Mouse (Mus musculus): ENCODE results near the gene Nus1. TPM values are rescaled to one million over a fixed set of nuclear protein-coding genes. Genes with fewer than 3 reads are reported as not detected.

Gene Nus1
- 7.3 and 8.3 TPM in 2 replicates for polyA plus RNA-seq (2012; rRNA removed)

DNA sequence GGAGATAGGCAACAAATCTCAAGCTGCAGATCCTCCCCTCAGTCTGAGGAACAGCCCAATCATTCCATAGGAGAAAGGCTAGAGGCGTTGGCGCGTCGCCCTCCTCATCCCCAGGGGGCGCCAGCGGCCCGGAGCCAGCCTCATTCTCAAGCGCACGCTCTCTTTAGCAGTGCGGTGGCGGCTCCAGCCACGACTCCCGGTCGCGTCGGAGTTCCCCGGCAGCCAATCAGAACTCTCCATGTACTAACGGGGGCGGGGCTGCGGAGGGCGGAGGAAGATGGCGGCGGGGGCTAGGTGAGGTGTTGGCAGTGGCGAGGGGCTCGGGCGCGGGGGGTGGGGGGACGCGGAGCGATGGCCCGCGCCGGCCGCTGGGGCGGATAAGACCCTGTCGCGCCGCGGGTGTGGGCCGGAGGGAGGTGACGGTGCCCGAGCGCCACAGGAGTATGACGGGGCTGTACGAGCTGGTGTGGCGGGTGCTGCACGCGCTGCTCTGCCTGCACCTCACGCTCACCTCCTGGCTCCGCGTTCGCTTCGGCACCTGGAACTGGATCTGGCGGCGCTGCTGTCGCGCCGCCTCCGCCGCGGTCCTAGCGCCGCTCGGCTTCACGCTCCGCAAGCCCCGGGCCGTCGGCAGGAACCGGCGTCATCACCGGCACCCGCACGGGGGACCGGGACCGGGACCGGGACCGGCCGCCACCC is at the start of gene Nus1:
Nus1 (plus strand) TSS at position 249 of the 699 bp plus-strand sequence.
- Histone ChIP-seq H3K27me3 (ENCODE audit: control insufficient read depth, insufficient read depth, low read length) (no peaks in the 10 kb centered on the region), H3K4me3 (ENCODE audit: control insufficient read depth, low read depth, low read length) (peak within 1 kb of the TSS; percentile 97), H3K27ac (ENCODE audit: control insufficient read depth, insufficient read depth, low read depth, low read length) (peak within 1 kb of the TSS; percentile 91), H3K36me3 (ENCODE audit: control insufficient read depth, insufficient read depth, low read length) (no peaks in the 10 kb centered on the region), H3K4me1 (ENCODE audit: control insufficient read depth, insufficient read depth, low read length) (peaks cover 7% of the 10 kb centered on the region; the same call in 1 of the 2 replicates)
- TF ChIP-seq POLR2A (IDR thresholded peaks at IDR 0.05; ENCODE audit: control insufficient read depth, low read depth, low read length) (peak; percentile 69), CTCF (IDR thresholded peaks at IDR 0.05; ENCODE audit: control insufficient read depth, insufficient read depth, insufficient replicate concordance, low read depth, low read length) (peak; percentile 92; the same call in 1 of the 2 replicates)

- no peak overlapping the region for H3K27ac ChIP-seq (ENCODE audit: control insufficient read depth, insufficient read depth, low read depth, low read length)
- no peaks in the 10 kb centered on the region for H3K27me3 ChIP-seq (ENCODE audit: control insufficient read depth, insufficient read depth, low read length)
- no peaks in the 10 kb centered on the region for H3K36me3 ChIP-seq (ENCODE audit: control insufficient read depth, insufficient read depth, low read length)
- H3K4me3 ChIP-seq (ENCODE audit: control insufficient read depth, low read depth, low read length): no peak overlapping the region
- TF ChIP-seq POLR2A (IDR thresholded peaks at IDR 0.05; ENCODE audit: control insufficient read depth, low read depth, low read length): no peak
- no peak for TF ChIP-seq CTCF (IDR thresholded peaks at IDR 0.05; ENCODE audit: control insufficient read depth, insufficient read depth, insufficient replicate concordance, low read depth, low read length)
- H3K4me1 ChIP-seq (ENCODE audit: control insufficient read depth, insufficient read depth, low read length): no peaks in the 10 kb centered on the region
Observed at GRCm38 (mm10) chr10:52368376-52368775, 49.0 kb upstream of the Nus1 start.

DNA sequence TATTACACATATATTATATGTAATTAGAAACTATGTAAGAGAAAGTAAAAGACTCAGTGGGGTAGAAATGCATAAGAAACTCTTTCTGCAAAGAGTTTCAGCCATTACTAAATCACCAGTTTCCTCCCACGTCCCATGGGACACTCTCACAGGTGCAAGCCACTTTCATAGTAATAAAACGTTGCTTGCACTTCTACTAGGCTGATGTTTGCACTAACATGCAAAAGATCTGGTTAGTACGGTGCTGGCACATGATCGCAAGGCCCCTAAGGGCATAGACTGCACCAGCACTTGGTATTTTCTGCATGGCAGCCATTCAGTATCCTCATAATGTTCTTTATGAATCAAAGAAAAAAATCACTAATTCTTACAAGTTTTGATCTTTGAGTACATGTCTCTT is 43.5 kb upstream of the Nus1 start:
- TF ChIP-seq CTCF (IDR thresholded peaks at IDR 0.05; ENCODE audit: control insufficient read depth, insufficient read depth, insufficient replicate concordance, low read depth, low read length) (no peak), POLR2A (IDR thresholded peaks at IDR 0.05; ENCODE audit: control insufficient read depth, low read depth, low read length) (no peak)
- H3K27me3 ChIP-seq (ENCODE audit: control insufficient read depth, insufficient read depth, low read length): no peaks in the 10 kb centered on the region
- no peak overlapping the region for H3K4me3 ChIP-seq (ENCODE audit: control insufficient read depth, low read depth, low read length)
- H3K36me3 ChIP-seq (ENCODE audit: control insufficient read depth, insufficient read depth, low read length): no peaks in the 10 kb centered on the region
- H3K27ac ChIP-seq (ENCODE audit: control insufficient read depth, insufficient read depth, low read depth, low read length): no peak overlapping the region
- H3K4me1 ChIP-seq (ENCODE audit: control insufficient read depth, insufficient read depth, low read length): no peaks in the 10 kb centered on the region

- no peaks in the 10 kb centered on the region for H3K4me1 ChIP-seq (ENCODE audit: control insufficient read depth, insufficient read depth, low read length)
- no peak overlapping the region for H3K4me3 ChIP-seq (ENCODE audit: control insufficient read depth, low read depth, low read length)
- no peak for TF ChIP-seq CTCF (IDR thresholded peaks at IDR 0.05; ENCODE audit: control insufficient read depth, insufficient read depth, insufficient replicate concordance, low read depth, low read length)
- TF ChIP-seq POLR2A (IDR thresholded peaks at IDR 0.05; ENCODE audit: control insufficient read depth, low read depth, low read length): no peak
- no peak overlapping the region for H3K27ac ChIP-seq (ENCODE audit: control insufficient read depth, insufficient read depth, low read depth, low read length)
- no peaks in the 10 kb centered on the region for H3K27me3 ChIP-seq (ENCODE audit: control insufficient read depth, insufficient read depth, low read length)
- H3K36me3 ChIP-seq (ENCODE audit: control insufficient read depth, insufficient read depth, low read length): no peaks in the 10 kb centered on the region
Observed at GRCm38 (mm10) chr10:52374651-52375050, 42.7 kb upstream of the Nus1 start.

- H3K4me1 ChIP-seq (ENCODE audit: control insufficient read depth, insufficient read depth, low read length): 0 out of 2 replicates have a peak, but pooled peaks cover 1% of the 10 kb centered on the region
- no peak overlapping the region for H3K4me3 ChIP-seq (ENCODE audit: control insufficient read depth, low read depth, low read length)
- H3K27me3 ChIP-seq (ENCODE audit: control insufficient read depth, insufficient read depth, low read length): no peaks in the 10 kb centered on the region
- no peak overlapping the region for H3K27ac ChIP-seq (ENCODE audit: control insufficient read depth, insufficient read depth, low read depth, low read length)
- no peaks in the 10 kb centered on the region for H3K36me3 ChIP-seq (ENCODE audit: control insufficient read depth, insufficient read depth, low read length)
- TF ChIP-seq CTCF (IDR thresholded peaks at IDR 0.05; ENCODE audit: control insufficient read depth, insufficient read depth, insufficient replicate concordance, low read depth, low read length): no peak
- TF ChIP-seq POLR2A (IDR thresholded peaks at IDR 0.05; ENCODE audit: control insufficient read depth, low read depth, low read length): no peak
Observed at GRCm38 (mm10) chr10:52376422-52376821, 40.9 kb upstream of the Nus1 start.

- Histone ChIP-seq H3K36me3 (ENCODE audit: control insufficient read depth, insufficient read depth, low read length) (no peaks in the 10 kb centered on the region), H3K4me1 (ENCODE audit: control insufficient read depth, insufficient read depth, low read length) (peaks cover 2% of the 10 kb centered on the region; the same call in 1 of the 2 replicates), H3K27me3 (ENCODE audit: control insufficient read depth, insufficient read depth, low read length) (no peaks in the 10 kb centered on the region), H3K27ac (ENCODE audit: control insufficient read depth, insufficient read depth, low read depth, low read length) (no peak overlapping the region), H3K4me3 (ENCODE audit: control insufficient read depth, low read depth, low read length) (no peak overlapping the region)
- TF ChIP-seq CTCF (IDR thresholded peaks at IDR 0.05; ENCODE audit: control insufficient read depth, insufficient read depth, insufficient replicate concordance, low read depth, low read length) (no peak), POLR2A (IDR thresholded peaks at IDR 0.05; ENCODE audit: control insufficient read depth, low read depth, low read length) (no peak)
Observed at GRCm38 (mm10) chr10:52377813-52378212, 39.5 kb upstream of the Nus1 start.

DNA sequence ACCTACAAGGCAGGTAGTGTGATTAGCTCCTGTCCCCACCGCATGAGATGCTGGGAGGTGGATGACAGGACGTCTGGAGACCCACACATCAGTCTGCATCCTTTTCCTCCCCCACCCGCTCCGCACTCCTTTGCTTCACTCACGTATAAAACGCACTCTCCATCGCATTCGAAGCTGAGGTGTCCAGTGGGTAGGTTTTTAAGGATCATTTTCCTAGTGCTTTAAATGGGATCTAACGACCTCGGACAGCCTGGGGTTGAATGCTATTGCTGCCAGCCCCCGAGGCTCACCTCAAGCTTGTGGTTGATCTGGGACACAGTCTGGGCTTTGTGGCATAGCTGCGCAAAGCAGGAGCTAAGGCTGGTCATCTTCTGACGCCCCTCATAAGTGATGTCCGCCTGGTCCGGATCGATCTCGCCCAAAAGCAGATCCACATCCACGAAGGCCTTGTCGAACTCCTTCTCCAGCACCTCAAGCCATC is 36.0 kb upstream of the Nus1 start:
- Histone ChIP-seq H3K4me3 (ENCODE audit: control insufficient read depth, low read depth, low read length) (peak overlapping the region; percentile 94), H3K36me3 (ENCODE audit: control insufficient read depth, insufficient read depth, low read length) (no peaks in the 10 kb centered on the region), H3K27me3 (ENCODE audit: control insufficient read depth, insufficient read depth, low read length) (no peaks in the 10 kb centered on the region), H3K27ac (ENCODE audit: control insufficient read depth, insufficient read depth, low read depth, low read length) (peak overlapping the region; percentile 79), H3K4me1 (ENCODE audit: control insufficient read depth, insufficient read depth, low read length) (peaks cover 2% of the 10 kb centered on the region; the same call in 1 of the 2 replicates)
- TF ChIP-seq CTCF (IDR thresholded peaks at IDR 0.05; ENCODE audit: control insufficient read depth, insufficient read depth, insufficient replicate concordance, low read depth, low read length) (no peak), POLR2A (IDR thresholded peaks at IDR 0.05; ENCODE audit: control insufficient read depth, low read depth, low read length) (no peak)

Data from testis, adult 2 months (tissue).